Mouse (Mus musculus) heart, postnatal 4 days (tissue): ENCODE measurements around the gene Polr3b. TPM values are rescaled to one million over a fixed set of nuclear protein-coding genes. Genes with fewer than 3 reads are reported as not detected.

Experiments used
- DNase-seq: peaks from one replicate; pipeline ENCODE4 v3.0.0; 2021
- total RNA-seq, 2 experiments: library from RNA; stranded (reverse); gene quantifications; 2 replicates each; pipeline ENCODE4 v1.2.3; 2021

The Polr3b gene
- total RNA-seq, 2 experiments from 2014 or later = 13.8 to 14.9 TPM

DNA sequence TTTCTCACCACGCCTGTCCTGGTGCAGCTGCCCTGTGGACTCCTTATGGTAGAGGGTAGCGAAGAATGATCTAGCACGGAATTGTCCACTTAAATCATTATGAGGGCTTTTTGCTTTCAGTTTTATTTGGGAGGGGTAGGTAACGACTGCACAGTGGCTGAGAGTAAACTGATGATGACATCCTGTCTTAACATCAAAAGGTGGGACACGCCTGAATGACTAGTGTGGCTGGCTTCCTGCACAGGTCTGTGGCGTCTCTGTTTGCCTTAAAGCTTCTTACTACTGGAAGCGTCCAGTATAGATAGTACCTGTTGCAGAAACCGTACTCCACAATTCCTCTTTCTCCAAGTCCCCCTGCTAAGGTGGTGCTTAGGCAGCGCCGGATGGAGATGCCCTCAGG, 146.7 kb downstream of the Polr3b start:
- no peak for DNase-seq

DNA sequence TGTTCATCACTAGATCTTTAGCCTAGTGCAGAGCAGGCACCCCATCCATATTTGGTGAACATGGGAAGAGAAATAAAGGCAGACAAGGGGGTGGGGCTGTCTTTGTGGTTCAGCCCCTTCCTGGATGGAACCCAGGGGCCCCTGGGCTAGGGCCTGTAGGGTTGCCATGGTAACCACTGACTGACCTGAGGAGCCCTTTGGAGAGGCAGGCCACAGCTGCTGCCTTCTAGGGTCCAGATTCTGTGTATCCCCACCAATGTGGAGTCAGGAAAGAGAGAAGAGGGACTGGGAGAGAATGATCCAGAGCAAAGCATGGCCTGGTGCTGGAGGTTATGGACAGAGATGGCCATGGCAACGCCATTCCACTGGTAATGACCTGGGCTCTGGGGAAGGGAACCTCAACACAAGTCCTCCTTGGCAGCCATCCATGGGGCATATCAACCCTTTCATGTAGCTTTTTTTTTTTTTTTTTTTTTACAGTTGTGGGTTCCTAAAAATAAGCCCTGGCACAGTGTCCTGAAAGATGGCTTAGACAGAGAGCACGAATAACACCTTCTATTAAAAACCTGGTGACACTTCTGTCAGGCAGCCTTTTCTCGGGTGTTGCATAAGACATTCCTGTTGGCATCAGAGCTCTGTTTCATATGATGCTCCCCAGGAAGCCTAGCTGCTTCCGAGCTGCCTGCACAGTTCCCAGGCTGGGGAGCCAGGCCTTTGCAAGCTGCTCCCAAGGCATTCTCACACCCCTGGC, 150.5 kb downstream of the Polr3b start:
- peak; percentile 64 for DNase-seq

GRCm38 (mm10) chr10:84773889-84774288, 151.8 kb downstream of the Polr3b start:
- DNase-seq = no peak

DNA sequence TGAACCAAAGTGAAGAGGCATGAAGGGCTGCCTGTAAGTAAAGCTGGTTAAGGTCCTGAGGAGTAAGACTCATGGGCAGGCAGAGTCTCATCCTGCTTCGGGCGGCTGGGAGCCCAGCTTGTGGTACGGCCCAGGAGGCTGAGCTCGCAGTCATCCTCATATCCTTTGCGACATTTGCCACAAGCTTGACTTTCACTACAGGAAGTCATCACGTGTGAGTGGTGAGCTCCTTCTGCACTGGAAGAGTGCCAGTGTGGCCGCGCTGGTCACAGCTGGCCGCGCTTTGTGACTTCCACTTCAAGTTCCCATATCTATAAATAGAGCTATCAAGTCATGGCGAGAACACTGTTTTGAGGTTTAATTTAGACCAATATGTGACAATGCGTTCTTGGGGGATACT, 152.5 kb downstream of the Polr3b start:
- peak; percentile 89 for DNase-seq

Other genes with a start within 250 kb of the Polr3b start
- 10 to 100 TPM; 39.5 to 45.8 TPM for gene Nuak1, start 181.7 kb upstream of the Polr3b start, total RNA-seq
- gene Ckap4, start 88.2 kb upstream of the Polr3b start, total RNA-seq = 100 to 1,000 TPM; 111 to 115 TPM
- gene Tcp11l2, start 45.7 kb upstream of the Polr3b start, total RNA-seq = 10 to 100 TPM; 26.4 to 33.4 TPM
- gene Rfx4, start 133.8 kb downstream of the Polr3b start, total RNA-seq = not detected